Mouse (Mus musculus): ENCODE results near the gene Lyrm9. TPM values are rescaled to one million over a fixed set of nuclear protein-coding genes. Genes with fewer than 3 reads are reported as not detected.

Gene Lyrm9
- polyA plus RNA-seq, 1 experiment, result 21.2 TPM

DNA sequence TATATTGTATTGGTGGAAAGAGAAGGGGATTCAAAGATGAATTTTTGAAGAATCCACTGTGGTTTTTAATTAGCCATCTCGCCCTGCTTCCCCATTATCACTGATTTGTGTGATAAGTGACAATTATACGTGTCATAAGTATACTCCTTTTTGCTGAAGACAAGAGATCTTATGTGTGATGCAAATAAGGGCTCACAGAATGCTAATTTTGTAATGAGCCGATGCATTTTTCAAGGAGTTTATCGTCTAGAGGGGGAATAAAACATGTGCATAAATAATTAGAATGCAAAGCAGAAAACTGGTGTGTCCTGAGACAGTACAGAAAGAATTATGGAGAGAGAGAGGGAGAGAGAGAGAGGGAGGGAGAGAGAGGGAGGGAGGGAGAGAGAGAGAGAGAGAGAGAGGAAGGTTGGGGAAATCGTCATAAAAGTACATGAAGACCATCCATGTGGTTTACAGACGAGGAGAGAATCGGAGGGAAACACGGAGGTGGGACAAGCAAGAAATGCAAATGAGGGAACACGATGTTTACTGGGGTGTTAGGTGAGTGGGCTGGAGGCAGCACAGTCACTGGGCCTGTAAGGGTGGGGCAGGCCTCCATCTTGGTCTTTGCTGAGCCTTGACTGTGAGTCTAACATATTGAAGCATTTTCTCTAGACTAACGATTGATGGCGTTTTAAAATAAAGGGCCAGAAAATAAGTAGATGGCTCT lies 8.9 kb upstream of the Lyrm9 start:
- TF ChIP-seq POLR2A (IDR thresholded peaks at IDR 0.05; ENCODE audit: insufficient read depth, low read length), result no peak
- no peak for TF ChIP-seq EP300 (IDR thresholded peaks at IDR 0.05; ENCODE audit: insufficient read depth, low read depth, low read length)
- TF ChIP-seq CTCF (IDR thresholded peaks at IDR 0.05; ENCODE audit: low read depth, low read length), result no peak
- Histone ChIP-seq H3K27ac (ENCODE audit: insufficient read depth, low read length) (no peak overlapping the region), H3K27me3 (ENCODE audit: control insufficient read depth, insufficient read depth, low read length, poor library complexity, severe bottlenecking) (no peaks in the 10 kb centered on the region; the same call in 1 of the 2 replicates), H3K36me3 (ENCODE audit: control insufficient read depth, insufficient read depth, low read length, poor library complexity, severe bottlenecking) (no peaks in the 10 kb centered on the region), H3K4me3 (ENCODE audit: low read depth, low read length) (no peak overlapping the region), H3K4me1 (ENCODE audit: control insufficient read depth, insufficient read depth, low read length) (no peaks in the 10 kb centered on the region), H3K9ac (ENCODE audit: low read depth, poor library complexity, severe bottlenecking) (no peak overlapping the region), H3K9me3 (replicated peaks; ENCODE audit: control insufficient read depth, insufficient read depth, low read length, poor library complexity, severe bottlenecking) (no peaks in the 10 kb centered on the region)

- TF ChIP-seq POLR2A (IDR thresholded peaks at IDR 0.05; ENCODE audit: insufficient read depth, low read length) (no peak), CTCF (IDR thresholded peaks at IDR 0.05; ENCODE audit: low read depth, low read length) (no peak), EP300 (IDR thresholded peaks at IDR 0.05; ENCODE audit: insufficient read depth, low read depth, low read length) (no peak)
- H3K9ac ChIP-seq (ENCODE audit: low read depth, poor library complexity, severe bottlenecking), result no peak overlapping the region
- no peaks in the 10 kb centered on the region for H3K27me3 ChIP-seq (ENCODE audit: control insufficient read depth, insufficient read depth, low read length, poor library complexity, severe bottlenecking)
These were observed 5.9 kb upstream of the Lyrm9 start for GRCm38 (mm10) chr11:78820337-78821000.

GRCm38 (mm10) chr11:78822792-78823498 lies 3.4 kb upstream of the Lyrm9 start:
- no peak for TF ChIP-seq POLR2A (IDR thresholded peaks at IDR 0.05; ENCODE audit: insufficient read depth, low read length)
- TF ChIP-seq CTCF (IDR thresholded peaks at IDR 0.05; ENCODE audit: low read depth, low read length), result peak; percentile 23
- no peak overlapping the region for H3K9ac ChIP-seq (ENCODE audit: low read depth, poor library complexity, severe bottlenecking)
- H3K4me3 ChIP-seq (ENCODE audit: low read depth, low read length), result no peak overlapping the region
- H3K27ac ChIP-seq (ENCODE audit: insufficient read depth, low read length), result no peak overlapping the region
- H3K4me1 ChIP-seq (ENCODE audit: control insufficient read depth, insufficient read depth, low read length), result no peaks in the 10 kb centered on the region
- H3K9me3 ChIP-seq (replicated peaks; ENCODE audit: control insufficient read depth, insufficient read depth, low read length, poor library complexity, severe bottlenecking), result no peaks in the 10 kb centered on the region
- no peaks in the 10 kb centered on the region for H3K27me3 ChIP-seq (ENCODE audit: control insufficient read depth, insufficient read depth, low read length, poor library complexity, severe bottlenecking)
- no peaks in the 10 kb centered on the region for H3K36me3 ChIP-seq (ENCODE audit: control insufficient read depth, insufficient read depth, low read length, poor library complexity, severe bottlenecking)

More at GRCm38 (mm10) chr11:78820337-78821000, 5.9 kb upstream of the Lyrm9 start:
- Histone ChIP-seq H3K36me3 (ENCODE audit: control insufficient read depth, insufficient read depth, low read length, poor library complexity, severe bottlenecking) (no peaks in the 10 kb centered on the region), H3K27ac (ENCODE audit: insufficient read depth, low read length) (no peak overlapping the region), H3K9me3 (replicated peaks; ENCODE audit: control insufficient read depth, insufficient read depth, low read length, poor library complexity, severe bottlenecking) (no peaks in the 10 kb centered on the region), H3K4me3 (ENCODE audit: low read depth, low read length) (no peak overlapping the region), H3K4me1 (ENCODE audit: control insufficient read depth, insufficient read depth, low read length) (no peaks in the 10 kb centered on the region)

DNA sequence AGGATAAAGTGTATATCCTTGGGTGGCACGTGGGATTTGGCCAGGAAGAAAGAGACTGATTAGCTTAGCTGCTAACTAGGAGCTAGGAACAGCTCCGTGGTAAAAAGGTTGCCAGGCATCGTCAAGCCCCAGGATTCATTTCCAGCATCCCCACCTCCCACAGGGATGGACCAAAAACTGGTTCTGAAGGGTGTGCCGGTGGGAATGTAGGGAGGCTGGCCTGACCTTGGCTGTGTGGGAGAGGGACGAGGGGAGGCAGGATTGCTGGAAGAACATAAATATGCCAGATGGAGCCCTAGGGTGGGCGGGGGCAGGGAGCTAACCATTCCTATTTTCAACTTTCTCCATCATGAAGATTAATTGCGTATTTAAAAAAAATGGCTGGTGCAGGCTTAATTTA lies 1.2 kb downstream of the Lyrm9 start:
- Histone ChIP-seq H3K36me3 (ENCODE audit: control insufficient read depth, insufficient read depth, low read length, poor library complexity, severe bottlenecking) (no peaks in the 10 kb centered on the region), H3K27me3 (ENCODE audit: control insufficient read depth, insufficient read depth, low read length, poor library complexity, severe bottlenecking) (no peaks in the 10 kb centered on the region), H3K4me1 (ENCODE audit: control insufficient read depth, insufficient read depth, low read length) (no peaks in the 10 kb centered on the region), H3K9me3 (replicated peaks; ENCODE audit: control insufficient read depth, insufficient read depth, low read length, poor library complexity, severe bottlenecking) (no peaks in the 10 kb centered on the region), H3K27ac (ENCODE audit: insufficient read depth, low read length) (no peak overlapping the region), H3K9ac (ENCODE audit: low read depth, poor library complexity, severe bottlenecking) (peak overlapping the region; percentile 78), H3K4me3 (ENCODE audit: low read depth, low read length) (no peak overlapping the region)
- TF ChIP-seq CTCF (IDR thresholded peaks at IDR 0.05; ENCODE audit: low read depth, low read length) (no peak), POLR2A (IDR thresholded peaks at IDR 0.05; ENCODE audit: insufficient read depth, low read length) (no peak), EP300 (IDR thresholded peaks at IDR 0.05; ENCODE audit: insufficient read depth, low read depth, low read length) (no peak)

DNA sequence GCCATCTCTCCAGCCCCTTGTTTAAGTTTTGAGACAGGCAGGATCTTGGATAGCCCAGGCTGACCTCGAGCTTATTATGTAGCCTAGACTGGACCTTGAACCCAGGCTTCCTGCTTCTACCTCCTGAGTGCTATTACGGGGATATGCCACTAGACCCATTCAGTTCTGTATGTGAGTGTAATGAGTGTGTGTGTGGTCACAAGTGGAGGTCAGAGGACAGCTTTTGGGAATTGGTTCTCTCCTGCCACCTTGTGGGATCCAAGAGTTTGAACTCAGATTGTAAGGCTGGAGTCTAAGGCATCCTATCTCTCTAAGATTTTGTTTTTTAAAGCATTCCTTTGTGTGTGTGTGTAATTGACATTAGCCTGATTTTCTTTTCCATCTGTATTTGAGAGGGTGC lies 2.0 kb downstream of the Lyrm9 start:
- H3K9ac ChIP-seq (ENCODE audit: low read depth, poor library complexity, severe bottlenecking), result no peak overlapping the region
- no peaks in the 10 kb centered on the region for H3K36me3 ChIP-seq (ENCODE audit: control insufficient read depth, insufficient read depth, low read length, poor library complexity, severe bottlenecking)
- H3K9me3 ChIP-seq (replicated peaks; ENCODE audit: control insufficient read depth, insufficient read depth, low read length, poor library complexity, severe bottlenecking), result no peaks in the 10 kb centered on the region
- no peaks in the 10 kb centered on the region for H3K4me1 ChIP-seq (ENCODE audit: control insufficient read depth, insufficient read depth, low read length)
- no peak overlapping the region for H3K4me3 ChIP-seq (ENCODE audit: low read depth, low read length)
- H3K27me3 ChIP-seq (ENCODE audit: control insufficient read depth, insufficient read depth, low read length, poor library complexity, severe bottlenecking), result no peaks in the 10 kb centered on the region
- TF ChIP-seq EP300 (IDR thresholded peaks at IDR 0.05; ENCODE audit: insufficient read depth, low read depth, low read length) (no peak), POLR2A (IDR thresholded peaks at IDR 0.05; ENCODE audit: insufficient read depth, low read length) (no peak), CTCF (IDR thresholded peaks at IDR 0.05; ENCODE audit: low read depth, low read length) (no peak)
- H3K27ac ChIP-seq (ENCODE audit: insufficient read depth, low read length), result no peak overlapping the region
